Mouse (Mus musculus) limb, embryonic 14.5 days (tissue): ENCODE measurements around the gene Tsx. TPM values are rescaled to one million over a fixed set of nuclear protein-coding genes. Genes with fewer than 3 reads are reported as not detected.
A peak's percentile ranks its signal among the peaks of the same experiment; 100 is the strongest.
"Not testable (repeated sequence)": the region's sequence is repeated elsewhere in the genome, so short reads cannot be mapped to it uniquely, and the experiment has no call there.

Experiments used
- ATAC-seq: fragments of 200-750 bp; cut with Nextera tagmentation; 2 replicates; pipeline ENCODE4 v1.8.0; 2017; ENCODE audit warnings: low read depth, moderate number of reproducible peaks, moderate TSS enrichment; ENCODE audit not compliant: low FRiP score
- DNase-seq: peaks from one replicate; pipeline ENCODE4 v3.0.0-alpha.2; 2015; ENCODE audit warnings: low spot score
- H3K27ac ChIP-seq: fragments of 300-500 bp; sonication (generic); replicated peaks from 2 replicates; pipeline ENCODE4 v1.5.1; 2014; ENCODE audit warnings: low read depth, mild to moderate bottlenecking, low read length, moderate library complexity, mixed read lengths
- H3K27me3 ChIP-seq: fragments of 300-500 bp; sonication (generic); 2 replicates; pipeline ENCODE4 v1.6.1; 2014; ENCODE audit warnings: low read length, mixed read lengths; ENCODE audit not compliant: control insufficient read depth, insufficient read depth
- H3K36me3 ChIP-seq: fragments of 300-500 bp; sonication (generic); 2 replicates; pipeline ENCODE4 v1.6.1; 2014; ENCODE audit warnings: mild to moderate bottlenecking, low read length, moderate library complexity, mixed read lengths; ENCODE audit not compliant: control insufficient read depth, insufficient read depth
- H3K4me1 ChIP-seq: fragments of 300-500 bp; sonication (generic); 2 replicates; pipeline ENCODE4 v1.6.1; 2014; ENCODE audit warnings: antibody characterized with exemption, low read length, mixed read lengths; ENCODE audit not compliant: control insufficient read depth, insufficient read depth
- H3K4me2 ChIP-seq: fragments of 300-500 bp; sonication (generic); replicated peaks from 2 replicates; pipeline ENCODE4 v1.6.1; 2014; ENCODE audit warnings: low read depth, mild to moderate bottlenecking, low read length, moderate library complexity; ENCODE audit not compliant: severe bottlenecking
- H3K4me3 ChIP-seq: fragments of 300-500 bp; sonication (generic); replicated peaks from 2 replicates; pipeline ENCODE4 v1.5.1; 2014; ENCODE audit warnings: low read length
- H3K9ac ChIP-seq: fragments of 300-500 bp; sonication (generic); 2 replicates; pipeline ENCODE4 v1.6.1; 2014; ENCODE audit warnings: mild to moderate bottlenecking, low read depth, low read length, moderate library complexity; ENCODE audit not compliant: severe bottlenecking
- H3K9me3 ChIP-seq: fragments of 300-500 bp; sonication (generic); 2 replicates; pipeline ENCODE4 v1.6.1; 2016; ENCODE audit warnings: low read length; ENCODE audit not compliant: control insufficient read depth
- POLR2A ChIP-seq: fragments of 200-500 bp; IDR thresholded peaks from 2 replicates; pipeline ENCODE4 v1.8.0; 2012; ENCODE audit warnings: inconsistent platforms, mild to moderate bottlenecking, moderate library complexity, borderline replicate concordance; ENCODE audit not compliant: insufficient read depth, insufficient read length; ENCODE audit errors: extremely low read depth
- WGBS: fragments of 180-500 bp; shearing (Covaris S2); extraction: QIAGEN DNeasy Blood & Tissue Kit; methylation state at CpG from one replicate; pipeline ENCODE4 v1.1.7; 2014; 5-methylcytosine and 5-hydroxymethylcytosine counted together
- polyA plus RNA-seq, 2 experiments: library from polyadenylated mRNA; depleted of rRNA in 1 of 2; stranded (reverse) in 1 of 2; unstranded in 1 of 2; fragments of >200 nt; fragmentation: Nextera tagmentation in 1 of 2; extraction: Ambion mirVana in 1 of 2; gene quantifications; 2 replicates each; pipeline versions ENCODE4 v1.2.1 to v1.2.3; 2012 to 2014

Gene Tsx
- polyA plus RNA-seq, 2 experiments = 0.32 to 1.7 TPM

- H3K9ac ChIP-seq = no peak overlapping the region
- DNase-seq (no peak), ATAC-seq (no peak)
- no peak overlapping the region for H3K4me3 ChIP-seq
- no peak overlapping the region for H3K27ac ChIP-seq
- TF ChIP-seq POLR2A = no peak
- no peaks in the 10 kb centered on the region for H3K36me3 ChIP-seq
- H3K27me3 ChIP-seq = no peaks in the 10 kb centered on the region
- H3K9me3 ChIP-seq = no peaks in the 10 kb centered on the region
- no peak overlapping the region for H3K4me2 ChIP-seq
- no peaks in the 10 kb centered on the region for H3K4me1 ChIP-seq
- WGBS = 72% methylated on average over 7 of the region's 7 CpGs
Measured at GRCm38 (mm10) chrX:103432293-103432692, 18.0 kb downstream of the Tsx start.

- Histone ChIP-seq H3K27ac (no peak overlapping the region), H3K36me3 (no peaks in the 10 kb centered on the region), H3K27me3 (peaks cover 6% of the 10 kb centered on the region; the same call in 1 of the 2 replicates), H3K4me3 (no peak overlapping the region), H3K9me3 (no peaks in the 10 kb centered on the region), H3K9ac (no peak overlapping the region), H3K4me1 (no peaks in the 10 kb centered on the region), H3K4me2 (no peak overlapping the region)
- ATAC-seq = no peak
- 25% methylated on average over 9 of the region's 9 CpGs for WGBS
- no peak for DNase-seq
- TF ChIP-seq POLR2A = no peak
Measured at GRCm38 (mm10) chrX:103438023-103438422, 23.8 kb downstream of the Tsx start.

GRCm38 (mm10) chrX:103440803-103441202 is 26.5 kb downstream of the Tsx start:
- no peak overlapping the region for H3K27ac ChIP-seq
- no peaks in the 10 kb centered on the region for H3K4me1 ChIP-seq
- DNase-seq (peak; percentile 83), ATAC-seq (no peak)
- no peak overlapping the region for H3K9ac ChIP-seq
- no peak overlapping the region for H3K4me2 ChIP-seq
- no peak for TF ChIP-seq POLR2A
- no peak overlapping the region for H3K4me3 ChIP-seq
- no peaks in the 10 kb centered on the region for H3K36me3 ChIP-seq
- H3K9me3 ChIP-seq = no peaks in the 10 kb centered on the region
- 0% methylated on average over 1 of the region's 1 CpGs for WGBS
- H3K27me3 ChIP-seq = peaks cover 6% of the 10 kb centered on the region; the same call in 1 of the 2 replicates

- no peaks in the 10 kb centered on the region for H3K36me3 ChIP-seq
- no peak overlapping the region for H3K4me2 ChIP-seq
- H3K27me3 ChIP-seq = peaks cover 18% of the 10 kb centered on the region
- no peak overlapping the region for H3K9ac ChIP-seq
- H3K27ac ChIP-seq = no peak overlapping the region
- H3K4me3 ChIP-seq = no peak overlapping the region
- DNase-seq = peak; percentile 54
- no peak for TF ChIP-seq POLR2A
- 34% methylated on average over 7 of the region's 7 CpGs for WGBS
- no peak for ATAC-seq
- H3K4me1 ChIP-seq = no peaks in the 10 kb centered on the region
- H3K9me3 ChIP-seq = no peaks in the 10 kb centered on the region
Measured at GRCm38 (mm10) chrX:103443755-103444154, 29.5 kb downstream of the Tsx start.

- H3K27ac ChIP-seq = no peak overlapping the region
- H3K4me1 ChIP-seq = no peaks in the 10 kb centered on the region
- ATAC-seq (peak; percentile 41; the same call in 1 of the 2 replicates), DNase-seq (peak; percentile 6)
- 11% methylated on average over 34 of the region's 34 CpGs for WGBS
- H3K4me3 ChIP-seq = peak overlapping the region; percentile 37
- H3K4me2 ChIP-seq = peak overlapping the region; percentile 65
- H3K9ac ChIP-seq = 0 out of 2 replicates have a peak overlapping the region, but pooled peaks have one; percentile 36
- H3K36me3 ChIP-seq = no peaks in the 10 kb centered on the region
- H3K27me3 ChIP-seq = peaks cover 12% of the 10 kb centered on the region
- H3K9me3 ChIP-seq = no peaks in the 10 kb centered on the region
- TF ChIP-seq POLR2A = no peak
Measured at GRCm38 (mm10) chrX:103447539-103448169, 33.4 kb downstream of the Tsx start.

GRCm38 (mm10) chrX:103448429-103448828 is 34.2 kb downstream of the Tsx start:
- H3K36me3 ChIP-seq, H3K4me1 ChIP-seq, H3K9me3 ChIP-seq, DNase-seq, ATAC-seq, H3K27ac ChIP-seq, H3K9ac ChIP-seq: not testable (repeated sequence)
- Histone ChIP-seq H3K4me3 (peak overlapping the region; percentile 37), H3K27me3 (peaks cover 12% of the 10 kb centered on the region), H3K4me2 (peak overlapping the region; percentile 65)
- 61% methylated on average over 10 of the region's 13 CpGs for WGBS

GRCm38 (mm10) chrX:103448943-103449722 is 34.9 kb downstream of the Tsx start:
- H3K9me3 ChIP-seq, H3K4me3 ChIP-seq, H3K27ac ChIP-seq, ATAC-seq, DNase-seq, H3K4me2 ChIP-seq, H3K4me1 ChIP-seq, H3K9ac ChIP-seq, H3K36me3 ChIP-seq: not testable (repeated sequence)
- peaks cover 12% of the 10 kb centered on the region for H3K27me3 ChIP-seq
- 73% methylated on average over 15 of the region's 27 CpGs for WGBS
